Mouse (Mus musculus): ENCODE data around the gene Htt.

GRCm38 (mm10) chr5:34729141-34729540 lies 32.4 kb upstream of the Htt start:
- TF ChIP-seq CTCF (IDR thresholded peaks at IDR 0.05; ENCODE audit: insufficient read depth, low read length) (no peak), POLR2A (IDR thresholded peaks at IDR 0.05; ENCODE audit: borderline replicate concordance, extremely low read depth, low read depth, low read length) (no peak)
